Mouse (Mus musculus) bone marrow macrophage, adult 2 months (primary cell): Measurements from ENCODE around the gene Thoc5. TPM values are rescaled to one million over a fixed set of nuclear protein-coding genes. Genes with fewer than 3 reads are reported as not detected.

Source experiments
- H3K27ac ChIP-seq: 2 replicates; pipeline ENCODE4 v1.5.1; 2012; ENCODE audit warnings: low read depth, low read length; ENCODE audit not compliant: insufficient read depth
- H3K4me1 ChIP-seq: 2 replicates; pipeline ENCODE4 v1.6.1; 2012; ENCODE audit warnings: low read length; ENCODE audit not compliant: control insufficient read depth, insufficient read depth
- H3K4me3 ChIP-seq: 2 replicates; pipeline ENCODE4 v1.5.1; 2012; ENCODE audit warnings: mild to moderate bottlenecking, low read length, moderate library complexity; ENCODE audit not compliant: insufficient read depth
- CTCF ChIP-seq: IDR thresholded peaks from 2 replicates; pipeline ENCODE4 v1.5.1; 2012; ENCODE audit warnings: low read depth, mild to moderate bottlenecking, low read length, moderate library complexity
- POLR2A ChIP-seq: IDR thresholded peaks from 2 replicates; pipeline ENCODE4 v1.6.1; 2012; ENCODE audit warnings: mild to moderate bottlenecking, low read depth, low read length, borderline replicate concordance
- polyA plus RNA-seq: library from polyadenylated mRNA; stranded (reverse); fragments of >200 nt; gene quantifications from 2 replicates; pipeline ENCODE4 v1.2.4, GENCODE M21; 2012; ENCODE audit not compliant: missing spikeins, insufficient read depth, insufficient read length

Gene Thoc5
- polyA plus RNA-seq = 23.0 and 23.3 TPM in 2 replicates

- no peak for TF ChIP-seq POLR2A
- TF ChIP-seq CTCF = no peak
These were observed at the start of gene Thoc5 for GRCm38 (mm10) chr11:4894848-4895816. Gene Thoc5 (plus strand): TSS chr11:4895320.

DNA sequence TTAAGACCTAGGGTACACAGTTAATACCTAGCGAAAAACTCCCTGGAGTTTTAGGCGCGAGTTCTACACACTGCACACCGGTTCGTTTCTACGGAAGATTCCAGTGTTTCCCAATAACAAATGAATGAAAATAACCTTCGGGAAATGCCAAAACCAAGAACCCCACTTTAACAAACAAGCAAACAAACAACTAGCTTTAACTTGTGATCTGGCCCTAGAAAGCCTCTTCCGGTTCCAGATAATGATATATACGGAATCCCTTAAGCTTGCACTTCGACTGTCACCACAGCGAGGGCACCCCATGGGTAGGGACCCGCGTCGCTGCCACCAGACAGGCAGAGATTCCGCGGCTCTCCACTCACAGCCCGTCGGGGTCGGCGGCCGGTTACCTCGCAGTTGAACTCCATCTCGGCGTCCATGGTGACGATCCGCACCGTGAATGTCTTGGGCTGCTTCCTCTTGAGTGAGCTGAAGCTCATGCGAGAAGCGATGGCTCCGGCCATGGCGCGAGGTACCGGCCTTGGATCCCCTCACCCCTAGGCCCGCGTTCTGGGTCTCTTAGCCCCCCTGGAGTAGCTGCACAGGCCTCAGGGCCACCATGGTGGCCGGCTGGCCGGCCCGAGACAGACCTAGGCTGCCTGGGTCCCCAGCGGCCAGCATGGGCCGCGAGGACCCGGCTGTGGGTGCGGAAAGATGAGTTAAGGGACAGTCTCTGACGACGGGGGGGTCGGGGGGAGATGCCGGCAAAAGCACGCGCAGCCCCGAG lies 46.5 kb upstream of the Thoc5 start:
- peaks cover 14% of the 10 kb centered on the region for H3K4me1 ChIP-seq
- peak overlapping the region; percentile 73 for H3K27ac ChIP-seq
- no peak for TF ChIP-seq CTCF
- TF ChIP-seq POLR2A = no peak
- H3K4me3 ChIP-seq = peak overlapping the region; percentile 80

More at GRCm38 (mm10) chr11:4894848-4895816, at the start of gene Thoc5:
- Histone ChIP-seq H3K27ac (peak within 1 kb of the TSS; percentile 36), H3K4me3 (peak within 1 kb of the TSS; percentile 76), H3K4me1 (peaks cover 4% of the 10 kb centered on the region; the same call in 1 of the 2 replicates)

- Histone ChIP-seq H3K4me3 (peak within 1 kb of the TSS; percentile 80), H3K27ac (peak within 1 kb of the TSS; percentile 73), H3K4me1 (peaks cover 14% of the 10 kb centered on the region)
- no peak for TF ChIP-seq POLR2A
- TF ChIP-seq CTCF = no peak
These were observed 45.7 kb upstream of the Thoc5 start, which contains the start of gene Nf2 for GRCm38 (mm10) chr11:4849258-4849943. Gene Nf2 (minus strand): TSS chr11:4849536.

DNA sequence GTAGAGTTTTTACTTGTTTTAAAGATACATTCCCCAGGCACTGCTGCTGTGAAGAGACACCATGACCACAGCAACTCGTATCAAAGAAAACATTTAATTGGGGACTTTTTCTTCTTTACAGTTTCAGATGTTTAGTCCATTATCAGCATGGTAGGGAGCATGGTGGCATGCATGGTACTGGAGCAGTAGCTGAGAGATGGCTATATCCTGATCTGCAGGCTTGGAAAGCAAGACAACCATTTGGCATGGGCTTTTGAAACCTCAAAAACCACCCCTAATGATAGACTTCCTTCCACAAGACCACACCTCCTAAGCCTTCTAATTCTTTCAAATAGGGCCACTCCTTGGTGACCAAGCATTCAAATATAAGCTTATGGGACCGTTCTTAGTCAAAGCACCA lies 44.7 kb upstream of the Thoc5 start:
- no peak overlapping the region for H3K27ac ChIP-seq
- H3K4me3 ChIP-seq = no peak overlapping the region
- no peak for TF ChIP-seq CTCF
- no peak for TF ChIP-seq POLR2A
- peaks cover 14% of the 10 kb centered on the region for H3K4me1 ChIP-seq

DNA sequence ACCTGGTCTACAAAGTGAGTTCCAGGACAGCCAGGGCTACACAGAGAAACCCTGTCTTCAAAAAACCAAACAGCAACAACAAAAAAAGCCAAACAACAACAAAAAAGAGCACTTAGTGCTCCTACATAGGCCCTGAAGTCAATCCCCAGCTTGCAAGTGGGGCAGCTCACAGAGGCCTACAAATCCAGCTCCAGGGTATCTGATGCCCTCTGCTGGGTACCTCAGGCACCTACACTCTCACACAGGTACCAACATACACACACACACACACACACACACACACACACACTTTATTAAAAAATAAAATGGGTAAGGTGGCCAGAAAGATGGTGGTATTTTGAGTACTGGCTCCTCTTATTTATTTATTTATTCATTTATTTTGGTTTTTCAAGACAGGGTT lies 42.1 kb upstream of the Thoc5 start:
- TF ChIP-seq POLR2A = no peak
- no peak for TF ChIP-seq CTCF
- Histone ChIP-seq H3K4me3 (no peak overlapping the region), H3K4me1 (0 out of 2 replicates have a peak, but pooled peaks cover 2% of the 10 kb centered on the region), H3K27ac (no peak overlapping the region)

- TF ChIP-seq CTCF = no peak
- Histone ChIP-seq H3K4me1 (0 out of 2 replicates have a peak, but pooled peaks cover 2% of the 10 kb centered on the region), H3K4me3 (no peak overlapping the region), H3K27ac (no peak overlapping the region)
These were observed 40.9 kb upstream of the Thoc5 start for GRCm38 (mm10) chr11:4854181-4854580.

GRCm38 (mm10) chr11:4858416-4858815 lies 36.7 kb upstream of the Thoc5 start:
- H3K4me3 ChIP-seq = no peak overlapping the region
- H3K27ac ChIP-seq = no peak overlapping the region
- no peaks in the 10 kb centered on the region for H3K4me1 ChIP-seq
- TF ChIP-seq CTCF = no peak
- no peak for TF ChIP-seq POLR2A

DNA sequence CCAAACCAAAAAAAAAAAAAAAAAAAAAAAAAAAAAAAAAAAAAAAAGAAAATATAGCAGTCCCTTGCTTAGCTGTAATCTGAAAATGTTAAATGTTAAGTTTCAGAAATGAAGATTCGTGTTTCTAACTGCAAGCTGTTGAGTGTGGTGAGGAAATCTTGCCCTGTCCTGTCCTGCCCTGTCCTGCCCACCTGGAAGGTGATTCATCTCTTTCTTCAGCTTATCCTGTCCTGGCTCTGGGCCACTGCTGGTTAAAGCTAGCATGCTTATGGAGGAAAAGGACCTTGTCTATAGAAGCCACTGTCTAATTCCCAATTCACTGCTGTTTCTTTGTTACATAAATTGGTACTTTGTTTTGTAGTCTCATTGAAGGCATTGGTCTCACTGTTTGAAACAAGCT lies 34.1 kb upstream of the Thoc5 start:
- Histone ChIP-seq H3K4me3 (no peak overlapping the region), H3K27ac (no peak overlapping the region), H3K4me1 (no peaks in the 10 kb centered on the region)
- TF ChIP-seq CTCF = no peak
- no peak for TF ChIP-seq POLR2A
